Mouse (Mus musculus) liver, embryonic 12.5 days (tissue): ENCODE data around the gene Cd28. TPM values are rescaled to one million over a fixed set of nuclear protein-coding genes. Genes with fewer than 3 reads are reported as not detected.

Experiments
- ATAC-seq: fragments of 200-750 bp; cut with Nextera tagmentation; 2 replicates; pipeline ENCODE4 v1.8.0; 2017; ENCODE audit warnings: moderate number of reproducible peaks, mild to moderate bottlenecking, moderate library complexity
- H3K27ac ChIP-seq: fragments of 300-500 bp; sonication (generic); 2 replicates; pipeline ENCODE4 v1.5.1; 2016; ENCODE audit warnings: mild to moderate bottlenecking
- H3K27me3 ChIP-seq: fragments of 300-500 bp; sonication (generic); replicated peaks from 2 replicates; pipeline ENCODE4 v1.6.1; 2016; ENCODE audit warnings: mild to moderate bottlenecking, moderate library complexity
- H3K36me3 ChIP-seq: fragments of 300-500 bp; sonication (generic); 2 replicates; pipeline ENCODE4 v1.6.1; 2016; ENCODE audit warnings: mild to moderate bottlenecking, moderate library complexity
- H3K4me1 ChIP-seq: fragments of 300-500 bp; sonication (generic); 2 replicates; pipeline ENCODE4 v1.6.1; 2016
- H3K4me2 ChIP-seq: fragments of 300-500 bp; sonication (generic); 2 replicates; pipeline ENCODE4 v1.6.1; 2016; ENCODE audit warnings: mild to moderate bottlenecking, moderate library complexity
- H3K4me3 ChIP-seq: fragments of 300-500 bp; sonication (generic); 2 replicates; pipeline ENCODE4 v1.5.1; 2016; ENCODE audit warnings: mild to moderate bottlenecking, moderate library complexity
- H3K9ac ChIP-seq: fragments of 300-500 bp; sonication (generic); 2 replicates; pipeline ENCODE4 v1.6.1; 2016; ENCODE audit warnings: mild to moderate bottlenecking, moderate library complexity
- H3K9me3 ChIP-seq: fragments of 300-500 bp; sonication (generic); replicated peaks from 2 replicates; pipeline ENCODE4 v1.6.1; 2016; ENCODE audit warnings: mild to moderate bottlenecking, moderate library complexity
- WGBS: fragments of 180-500 bp; shearing (Covaris S2); methylation state at CpG from one replicate; pipeline ENCODE4 v1.1.7; 2016; ENCODE audit not compliant: insufficient replicate concordance; 5-methylcytosine and 5-hydroxymethylcytosine counted together
- polyA plus RNA-seq: library from polyadenylated mRNA; unstranded; fragments of >200 nt; fragmentation: Nextera tagmentation; extraction: Ambion mirVana; gene quantifications from 2 replicates; pipeline ENCODE4 v1.2.1, GENCODE M21; 2016

The Cd28 gene
- polyA plus RNA-seq, 1 experiment from 2014 or later: 0.12 TPM

- Histone ChIP-seq H3K27me3 (no peaks in the 10 kb centered on the region), H3K4me2 (no peak overlapping the region), H3K9me3 (no peaks in the 10 kb centered on the region), H3K4me1 (no peaks in the 10 kb centered on the region), H3K36me3 (no peaks in the 10 kb centered on the region), H3K4me3 (no peak overlapping the region), H3K9ac (no peak overlapping the region), H3K27ac (no peak overlapping the region)
- no peak for ATAC-seq
- WGBS: 73% methylated on average over 1 of the region's 1 CpGs
These were observed 36.4 kb downstream of the Cd28 start for GRCm38 (mm10) chr1:60752986-60753385.

DNA sequence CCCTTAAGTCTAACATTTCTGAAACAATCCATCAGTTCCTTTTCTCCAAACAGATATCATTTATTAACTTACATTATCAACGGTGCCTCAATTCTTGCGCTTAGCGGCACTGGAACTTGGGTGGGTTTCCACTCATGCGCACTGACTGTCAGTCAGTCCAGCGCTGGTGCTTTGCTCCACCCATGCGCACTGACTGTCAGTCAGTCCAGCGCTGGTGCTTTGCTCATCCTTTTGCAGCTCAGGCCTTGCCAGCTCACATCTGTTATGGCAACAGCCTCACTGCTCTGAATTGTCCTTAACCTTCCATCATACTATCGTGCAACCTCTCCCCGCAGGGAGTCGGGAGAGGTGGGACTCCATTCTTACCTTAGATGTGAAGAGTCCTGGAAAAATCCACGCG is 37.4 kb downstream of the Cd28 start:
- H3K4me3 ChIP-seq: no peak overlapping the region
- no peak overlapping the region for H3K9ac ChIP-seq
- no peak for ATAC-seq
- no peaks in the 10 kb centered on the region for H3K9me3 ChIP-seq
- no peaks in the 10 kb centered on the region for H3K27me3 ChIP-seq
- 82% methylated on average over 12 of the region's 12 CpGs for WGBS
- H3K4me1 ChIP-seq: no peaks in the 10 kb centered on the region
- no peak overlapping the region for H3K4me2 ChIP-seq
- H3K27ac ChIP-seq: no peak overlapping the region
- no peaks in the 10 kb centered on the region for H3K36me3 ChIP-seq

GRCm38 (mm10) chr1:60755391-60756243 is 39.0 kb downstream of the Cd28 start:
- ATAC-seq: no peak
- no peak overlapping the region for H3K27ac ChIP-seq
- 43% methylated on average over 7 of the region's 7 CpGs for WGBS
- no peak overlapping the region for H3K4me3 ChIP-seq
- no peaks in the 10 kb centered on the region for H3K9me3 ChIP-seq
- no peak overlapping the region for H3K9ac ChIP-seq
- no peak overlapping the region for H3K4me2 ChIP-seq
- H3K27me3 ChIP-seq: no peaks in the 10 kb centered on the region
- H3K36me3 ChIP-seq: no peaks in the 10 kb centered on the region
- no peaks in the 10 kb centered on the region for H3K4me1 ChIP-seq

GRCm38 (mm10) chr1:60757631-60758030 is 41.0 kb downstream of the Cd28 start:
- Histone ChIP-seq H3K4me3 (no peak overlapping the region), H3K27me3 (no peaks in the 10 kb centered on the region), H3K27ac (no peak overlapping the region), H3K4me1 (no peaks in the 10 kb centered on the region), H3K9ac (no peak overlapping the region), H3K36me3 (no peaks in the 10 kb centered on the region), H3K4me2 (no peak overlapping the region), H3K9me3 (no peaks in the 10 kb centered on the region)
- ATAC-seq: no peak
- 72% methylated on average over 2 of the region's 2 CpGs for WGBS

DNA sequence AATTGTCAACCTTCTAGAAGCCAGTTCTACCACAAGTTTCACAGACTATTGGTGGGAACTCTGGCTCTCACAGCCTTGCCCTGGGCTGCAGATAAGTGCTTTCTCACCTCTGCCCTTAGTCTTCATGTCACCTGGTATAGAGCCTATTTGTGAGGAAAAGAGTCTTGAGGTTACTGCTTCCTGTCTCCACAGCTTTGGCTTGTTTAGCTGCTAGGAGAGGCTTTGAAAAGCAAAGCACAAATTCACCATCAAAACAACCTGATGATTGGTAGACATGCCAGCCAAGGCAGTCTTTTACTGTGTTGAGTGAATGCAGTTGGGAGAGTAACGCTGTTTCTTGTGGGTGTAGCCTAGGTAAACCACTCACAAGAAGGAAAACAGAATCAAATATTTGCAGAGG is 41.6 kb downstream of the Cd28 start:
- H3K4me2 ChIP-seq: no peak overlapping the region
- no peaks in the 10 kb centered on the region for H3K4me1 ChIP-seq
- no peak overlapping the region for H3K4me3 ChIP-seq
- no peaks in the 10 kb centered on the region for H3K36me3 ChIP-seq
- WGBS: 68% methylated on average over 1 of the region's 1 CpGs
- no peak for ATAC-seq
- no peak overlapping the region for H3K27ac ChIP-seq
- no peaks in the 10 kb centered on the region for H3K27me3 ChIP-seq
- no peak overlapping the region for H3K9ac ChIP-seq
- H3K9me3 ChIP-seq: no peaks in the 10 kb centered on the region

- Histone ChIP-seq H3K9me3 (no peaks in the 10 kb centered on the region), H3K4me1 (no peaks in the 10 kb centered on the region), H3K36me3 (no peaks in the 10 kb centered on the region), H3K4me2 (no peak overlapping the region), H3K9ac (no peak overlapping the region), H3K27me3 (no peaks in the 10 kb centered on the region), H3K4me3 (no peak overlapping the region), H3K27ac (no peak overlapping the region)
- 54% methylated on average over 7 of the region's 7 CpGs for WGBS
- ATAC-seq: no peak
These were observed 43.1 kb downstream of the Cd28 start for GRCm38 (mm10) chr1:60759563-60760335.

DNA sequence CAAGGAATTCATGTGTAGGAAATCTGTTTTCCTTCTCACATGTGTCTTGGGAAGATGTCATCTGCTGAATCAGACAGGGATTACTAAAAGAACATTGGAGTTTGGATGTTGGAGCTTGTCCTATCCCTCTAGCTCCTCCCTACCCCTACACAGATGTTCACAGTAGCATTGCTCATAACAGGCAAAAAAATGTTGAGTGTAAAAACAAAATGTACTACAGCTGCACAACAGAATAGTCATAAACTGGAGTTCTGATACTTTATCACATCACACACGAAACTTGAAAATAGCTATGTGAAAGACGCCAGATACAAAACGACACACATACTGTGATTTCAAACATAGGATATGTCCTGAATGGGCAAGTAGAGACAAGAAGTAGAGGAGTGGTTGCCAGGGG is 43.9 kb downstream of the Cd28 start:
- Histone ChIP-seq H3K9ac (no peak overlapping the region), H3K9me3 (no peaks in the 10 kb centered on the region), H3K27ac (no peak overlapping the region), H3K4me1 (no peaks in the 10 kb centered on the region), H3K27me3 (no peaks in the 10 kb centered on the region), H3K4me3 (no peak overlapping the region), H3K36me3 (no peaks in the 10 kb centered on the region), H3K4me2 (no peak overlapping the region)
- no peak for ATAC-seq
- 67% methylated on average over 3 of the region's 3 CpGs for WGBS

GRCm38 (mm10) chr1:60761528-60762171 is 45.0 kb downstream of the Cd28 start:
- no peak overlapping the region for H3K9ac ChIP-seq
- no peaks in the 10 kb centered on the region for H3K27me3 ChIP-seq
- no peaks in the 10 kb centered on the region for H3K36me3 ChIP-seq
- no peaks in the 10 kb centered on the region for H3K4me1 ChIP-seq
- H3K9me3 ChIP-seq: no peaks in the 10 kb centered on the region
- H3K27ac ChIP-seq: no peak overlapping the region
- no peak overlapping the region for H3K4me3 ChIP-seq
- WGBS: 76% methylated on average over 3 of the region's 3 CpGs
- no peak for ATAC-seq
- H3K4me2 ChIP-seq: no peak overlapping the region

GRCm38 (mm10) chr1:60762451-60762850 is 45.9 kb downstream of the Cd28 start:
- Histone ChIP-seq H3K36me3 (no peaks in the 10 kb centered on the region), H3K4me1 (no peaks in the 10 kb centered on the region), H3K9me3 (no peaks in the 10 kb centered on the region), H3K27me3 (no peaks in the 10 kb centered on the region), H3K27ac (no peak overlapping the region), H3K4me3 (no peak overlapping the region), H3K9ac (no peak overlapping the region), H3K4me2 (no peak overlapping the region)
- no peak for ATAC-seq
- 91% methylated on average over 1 of the region's 1 CpGs for WGBS

DNA sequence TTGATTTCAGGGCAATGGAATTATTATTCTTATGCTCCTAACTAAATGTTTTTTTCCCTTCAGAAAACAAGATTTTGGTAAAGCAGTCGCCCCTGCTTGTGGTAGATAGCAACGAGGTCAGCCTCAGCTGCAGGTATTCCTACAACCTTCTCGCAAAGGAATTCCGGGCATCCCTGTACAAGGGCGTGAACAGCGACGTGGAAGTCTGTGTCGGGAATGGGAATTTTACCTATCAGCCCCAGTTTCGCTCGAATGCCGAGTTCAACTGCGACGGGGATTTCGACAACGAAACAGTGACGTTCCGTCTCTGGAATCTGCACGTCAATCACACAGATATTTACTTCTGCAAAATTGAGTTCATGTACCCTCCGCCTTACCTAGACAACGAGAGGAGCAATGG is 46.3 kb downstream of the Cd28 start:
- Histone ChIP-seq H3K4me2 (no peak overlapping the region), H3K4me1 (no peaks in the 10 kb centered on the region), H3K27ac (no peak overlapping the region), H3K27me3 (no peaks in the 10 kb centered on the region), H3K9ac (no peak overlapping the region), H3K36me3 (no peaks in the 10 kb centered on the region), H3K9me3 (no peaks in the 10 kb centered on the region), H3K4me3 (no peak overlapping the region)
- WGBS: 81% methylated on average over 20 of the region's 20 CpGs
- ATAC-seq: no peak

- no peaks in the 10 kb centered on the region for H3K4me1 ChIP-seq
- H3K4me3 ChIP-seq: no peak overlapping the region
- H3K36me3 ChIP-seq: no peaks in the 10 kb centered on the region
- ATAC-seq: no peak
- H3K27me3 ChIP-seq: no peaks in the 10 kb centered on the region
- no peaks in the 10 kb centered on the region for H3K9me3 ChIP-seq
- no peak overlapping the region for H3K27ac ChIP-seq
- H3K9ac ChIP-seq: no peak overlapping the region
- no peak overlapping the region for H3K4me2 ChIP-seq
- 82% methylated on average over 7 of the region's 7 CpGs for WGBS
These were observed 55.2 kb downstream of the Cd28 start for GRCm38 (mm10) chr1:60771771-60772170.

- H3K36me3 ChIP-seq: no peaks in the 10 kb centered on the region
- H3K27me3 ChIP-seq: no peaks in the 10 kb centered on the region
- H3K4me3 ChIP-seq: no peak overlapping the region
- no peaks in the 10 kb centered on the region for H3K9me3 ChIP-seq
- 59% methylated on average over 3 of the region's 3 CpGs for WGBS
- H3K4me2 ChIP-seq: no peak overlapping the region
- H3K4me1 ChIP-seq: no peaks in the 10 kb centered on the region
- H3K9ac ChIP-seq: no peak overlapping the region
- ATAC-seq: no peak
- H3K27ac ChIP-seq: no peak overlapping the region
These were observed 56.6 kb downstream of the Cd28 start for GRCm38 (mm10) chr1:60773231-60773630.
